Comparison of ENCODE assay signal across 16 mouse cellular contexts in the genomic region with DNA sequence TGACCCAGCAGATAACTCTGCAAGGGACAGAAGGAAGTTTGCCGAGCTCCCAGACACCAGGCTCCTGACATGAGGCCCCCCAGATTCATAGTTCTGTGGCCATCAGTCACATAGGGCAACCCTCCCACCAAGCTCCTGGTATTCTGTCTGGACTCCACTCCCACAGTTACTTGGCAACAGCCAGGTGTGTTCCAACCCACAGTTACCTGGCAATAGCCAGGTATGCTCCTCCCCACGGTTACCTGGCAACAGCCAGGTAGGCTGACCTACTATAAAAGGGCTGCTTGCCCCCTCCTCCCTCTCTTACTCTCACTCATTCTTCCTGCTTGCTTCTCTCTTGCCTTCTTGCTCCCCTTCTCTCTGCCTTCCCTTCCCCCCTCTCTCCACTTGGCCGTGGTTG. TPM values are rescaled to one million over a fixed set of nuclear protein-coding genes. Genes with fewer than 3 reads are reported as not detected.
"Had no signal": no experiment of that assay in that cellular context is flagged by ENCODE, and none has a peak within 500 bp of the region (broad histone marks: within the 10 kb centered on the region; RNA-seq: fewer than 3 reads in every experiment).

No protein-coding gene starts in this region.

RNA-seq across cellular contexts. Expression of a gene that starts 14.6 kb away (rescaled TPM):
- polyA plus RNA-seq: liver, postnatal 0 days; lung, adult 2 months; lung, embryonic 15.5 days; macrophage; midbrain, embryonic 11.5 days; midbrain, embryonic 13.5 days; midbrain, postnatal 0 days; neural tube, embryonic 12.5 days; stomach, postnatal 0 days; testis, adult 2 months; urinary bladder, adult 2 months had no signal

RNA-seq across cellular contexts. Expression of a gene that starts 38.5 kb away (rescaled TPM):
- polyA plus RNA-seq: liver, embryonic 15.5 days; liver, postnatal 0 days; lung, adult 2 months; lung, embryonic 15.5 days; macrophage; midbrain, embryonic 11.5 days; midbrain, embryonic 15.5 days; midbrain, postnatal 0 days; neural tube, embryonic 12.5 days; neural tube, embryonic 14.5 days; spleen, adult 2 months; stomach, postnatal 0 days; testis, adult 2 months; thymus, adult 2 months; urinary bladder, adult 2 months had no signal
